Mouse (Mus musculus) stomach, embryonic 16.5 days (tissue): Measurements from ENCODE around the gene Npas3. TPM values are rescaled to one million over a fixed set of nuclear protein-coding genes. Genes with fewer than 3 reads are reported as not detected.

Source experiments
- ATAC-seq: fragments of 200-750 bp; cut with Nextera tagmentation; 2 replicates; pipeline ENCODE4 v1.8.0; 2017; ENCODE audit warnings: moderate number of reproducible peaks, moderate TSS enrichment; ENCODE audit not compliant: insufficient read depth, low FRiP score
- H3K27ac ChIP-seq: fragments of 300-500 bp; sonication (generic); 2 replicates; pipeline ENCODE4 v1.5.1; 2014; ENCODE audit warnings: low read length
- H3K27me3 ChIP-seq: fragments of 300-500 bp; sonication (generic); 2 replicates; pipeline ENCODE4 v1.6.1; 2014; ENCODE audit warnings: low read length, control low read depth, mixed read lengths; ENCODE audit not compliant: control insufficient read depth, insufficient read depth
- H3K36me3 ChIP-seq: fragments of 300-500 bp; sonication (generic); 2 replicates; pipeline ENCODE4 v1.6.1; 2014; ENCODE audit warnings: low read length; ENCODE audit not compliant: control insufficient read depth, insufficient read depth
- H3K4me1 ChIP-seq: fragments of 300-500 bp; sonication (generic); 2 replicates; pipeline ENCODE4 v1.6.1; 2014; ENCODE audit warnings: low read length, control low read depth, mixed read lengths; ENCODE audit not compliant: control insufficient read depth, insufficient read depth
- H3K4me2 ChIP-seq: fragments of 300-500 bp; sonication (generic); 2 replicates; pipeline ENCODE4 v1.6.1; 2014; ENCODE audit warnings: low read depth, low read length, mixed read lengths
- H3K4me3 ChIP-seq: fragments of 300-500 bp; sonication (generic); replicated peaks from 2 replicates; pipeline ENCODE4 v1.5.1; 2014; ENCODE audit warnings: mild to moderate bottlenecking, low read length
- H3K9ac ChIP-seq: fragments of 300-500 bp; sonication (generic); 2 replicates; pipeline ENCODE4 v1.6.1; 2014; ENCODE audit warnings: low read length
- H3K9me3 ChIP-seq: fragments of 300-500 bp; sonication (generic); replicated peaks from 2 replicates; pipeline ENCODE4 v1.6.1; 2016; ENCODE audit warnings: low read length, control low read depth; ENCODE audit not compliant: control insufficient read depth
- WGBS: fragments of 180-500 bp; shearing (Covaris S2); extraction: QIAGEN DNeasy Blood & Tissue Kit; methylation state at CpG from one replicate; pipeline ENCODE4 v1.1.7; 2014; 5-methylcytosine and 5-hydroxymethylcytosine counted together
- polyA plus RNA-seq: library from polyadenylated mRNA; unstranded; fragments of >200 nt; fragmentation: Nextera tagmentation; extraction: Ambion mirVana; gene quantifications from 2 replicates; pipeline ENCODE4 v1.2.1, GENCODE M21; 2015

The Npas3 gene
- polyA plus RNA-seq, 1 experiment from 2014 or later: 1.8 TPM

- WGBS: 70% methylated on average over 5 of the region's 5 CpGs
- ATAC-seq: no peak
- Histone ChIP-seq H3K4me2 (no peak overlapping the region), H3K4me3 (no peak overlapping the region), H3K9ac (no peak overlapping the region), H3K36me3 (no peaks in the 10 kb centered on the region), H3K4me1 (no peaks in the 10 kb centered on the region), H3K27me3 (no peaks in the 10 kb centered on the region), H3K27ac (no peak overlapping the region), H3K9me3 (no peaks in the 10 kb centered on the region)
These were observed 747.2 kb downstream of the Npas3 start for GRCm38 (mm10) chr12:53995710-53996109.

DNA sequence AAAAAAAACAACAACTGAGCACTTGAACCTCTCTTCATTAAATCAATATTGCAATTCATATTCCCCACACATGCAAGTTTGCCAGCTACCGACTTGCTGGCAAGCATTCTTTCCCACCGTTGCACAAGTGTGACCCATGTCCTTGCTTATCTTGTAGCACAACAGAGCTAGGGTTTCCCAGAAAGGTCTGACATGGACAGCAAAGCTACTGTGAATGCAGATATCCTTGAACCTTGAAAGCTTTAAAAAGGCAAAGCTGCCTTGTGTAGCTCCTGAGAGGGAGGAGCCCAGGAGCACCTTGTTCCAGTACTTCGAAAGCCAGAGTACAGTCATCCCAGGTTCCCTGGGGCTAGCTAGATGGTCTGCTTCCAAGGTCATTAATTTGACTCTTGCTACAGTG lies 748.7 kb downstream of the Npas3 start:
- no peak overlapping the region for H3K9ac ChIP-seq
- WGBS: 89% methylated on average over 3 of the region's 3 CpGs

DNA sequence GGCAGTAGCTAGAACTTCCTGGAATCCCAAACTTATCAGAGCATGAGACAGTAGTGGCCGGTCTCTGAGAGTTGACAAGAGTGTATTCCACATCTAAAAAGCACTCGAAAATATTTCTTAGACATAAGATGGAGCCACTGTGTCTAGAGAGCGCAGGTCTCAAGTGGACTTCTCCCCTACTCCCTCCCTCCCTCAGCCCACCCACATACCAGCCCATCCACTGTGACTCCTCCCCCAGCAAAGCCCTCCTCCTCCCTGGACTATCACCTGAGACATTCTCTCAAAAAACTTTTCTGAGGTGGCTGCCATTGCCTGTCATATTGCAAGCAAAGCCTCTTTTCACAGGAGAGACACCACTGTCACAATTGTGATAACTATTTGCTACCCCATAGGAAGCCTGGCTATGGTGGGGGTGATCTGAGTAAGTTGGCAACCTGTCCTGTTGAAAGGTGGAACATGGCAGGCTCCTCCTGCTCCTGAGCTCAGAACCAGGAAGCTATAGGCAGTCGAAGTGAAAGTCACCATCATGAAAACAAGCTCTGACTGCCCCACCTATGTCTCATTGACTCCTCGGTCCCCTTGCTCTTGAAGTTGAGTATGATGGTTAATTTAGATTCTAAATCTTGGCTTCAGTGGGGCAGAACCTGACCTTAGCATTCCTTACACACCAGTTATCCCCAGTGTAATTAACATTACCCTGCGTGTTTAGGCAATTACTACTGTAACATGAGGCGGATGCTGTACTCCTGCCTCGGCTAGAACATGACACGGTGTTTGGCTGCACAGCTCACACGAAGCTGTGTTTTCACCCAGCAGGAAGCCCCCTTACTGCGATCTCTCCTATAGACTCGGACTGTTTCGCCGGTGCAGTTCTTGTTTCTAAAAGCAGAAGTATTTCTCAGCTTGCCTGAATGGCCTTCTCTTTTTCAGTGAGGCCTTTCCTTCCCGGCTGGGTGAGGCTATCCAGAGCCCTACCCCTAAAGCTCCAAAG lies 751.5 kb downstream of the Npas3 start:
- no peaks in the 10 kb centered on the region for H3K27me3 ChIP-seq
- 57% methylated on average over 15 of the region's 15 CpGs for WGBS
- no peak overlapping the region for H3K9ac ChIP-seq
- ATAC-seq: no peak
- no peaks in the 10 kb centered on the region for H3K36me3 ChIP-seq
- no peak overlapping the region for H3K27ac ChIP-seq
- H3K9me3 ChIP-seq: no peaks in the 10 kb centered on the region
- no peak overlapping the region for H3K4me2 ChIP-seq
- no peak overlapping the region for H3K4me3 ChIP-seq
- no peaks in the 10 kb centered on the region for H3K4me1 ChIP-seq

More for the DNA sequence above, 748.7 kb downstream of the Npas3 start:
- ATAC-seq: no peak
- no peaks in the 10 kb centered on the region for H3K27me3 ChIP-seq
- no peak overlapping the region for H3K27ac ChIP-seq
- H3K9me3 ChIP-seq: no peaks in the 10 kb centered on the region
- H3K4me1 ChIP-seq: no peaks in the 10 kb centered on the region
- no peak overlapping the region for H3K4me2 ChIP-seq
- no peaks in the 10 kb centered on the region for H3K36me3 ChIP-seq
- H3K4me3 ChIP-seq: no peak overlapping the region

GRCm38 (mm10) chr12:54002496-54002895 lies 754.0 kb downstream of the Npas3 start:
- Histone ChIP-seq H3K9ac (no peak overlapping the region), H3K4me1 (no peaks in the 10 kb centered on the region), H3K4me2 (no peak overlapping the region), H3K27me3 (no peaks in the 10 kb centered on the region), H3K36me3 (no peaks in the 10 kb centered on the region), H3K4me3 (no peak overlapping the region), H3K9me3 (no peaks in the 10 kb centered on the region), H3K27ac (no peak overlapping the region)
- ATAC-seq: no peak
- 74% methylated on average over 4 of the region's 4 CpGs for WGBS

- 31% methylated on average over 8 of the region's 8 CpGs for WGBS
- H3K4me1 ChIP-seq: no peaks in the 10 kb centered on the region
- H3K36me3 ChIP-seq: no peaks in the 10 kb centered on the region
- no peak overlapping the region for H3K9ac ChIP-seq
- H3K9me3 ChIP-seq: no peaks in the 10 kb centered on the region
- no peak for ATAC-seq
- H3K27ac ChIP-seq: no peak overlapping the region
- H3K4me3 ChIP-seq: no peak overlapping the region
- no peaks in the 10 kb centered on the region for H3K27me3 ChIP-seq
- H3K4me2 ChIP-seq: no peak overlapping the region
These were observed 756.1 kb downstream of the Npas3 start for GRCm38 (mm10) chr12:54004606-54005005.

GRCm38 (mm10) chr12:54005546-54005945 lies 757.1 kb downstream of the Npas3 start:
- H3K27ac ChIP-seq: no peak overlapping the region
- H3K9ac ChIP-seq: no peak overlapping the region
- H3K4me2 ChIP-seq: no peak overlapping the region
- ATAC-seq: no peak
- 63% methylated on average over 4 of the region's 4 CpGs for WGBS
- no peaks in the 10 kb centered on the region for H3K4me1 ChIP-seq
- H3K27me3 ChIP-seq: no peaks in the 10 kb centered on the region
- no peaks in the 10 kb centered on the region for H3K9me3 ChIP-seq
- H3K4me3 ChIP-seq: no peak overlapping the region
- H3K36me3 ChIP-seq: no peaks in the 10 kb centered on the region

DNA sequence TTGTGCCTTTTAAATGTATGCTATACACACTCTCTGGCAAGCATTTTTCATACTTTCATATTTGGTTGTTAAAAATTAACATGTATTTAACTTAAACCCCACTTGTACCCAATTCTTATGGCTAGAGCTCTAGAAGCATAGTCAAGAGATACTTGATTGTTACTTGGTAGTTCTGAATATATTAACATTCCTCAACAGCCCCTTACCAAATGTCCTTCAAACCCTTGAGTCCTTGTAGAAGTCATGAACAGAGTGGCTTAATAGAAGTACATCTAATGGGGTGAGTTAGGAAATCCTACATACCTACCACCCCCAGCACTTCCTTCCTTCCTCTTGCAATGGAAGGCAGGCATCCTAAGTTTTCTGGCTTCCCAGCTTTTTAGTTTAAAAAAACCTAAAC lies 766.8 kb downstream of the Npas3 start:
- Histone ChIP-seq H3K4me1 (no peaks in the 10 kb centered on the region), H3K4me2 (no peak overlapping the region), H3K36me3 (no peaks in the 10 kb centered on the region), H3K9ac (no peak overlapping the region), H3K27ac (no peak overlapping the region), H3K4me3 (no peak overlapping the region), H3K9me3 (no peaks in the 10 kb centered on the region), H3K27me3 (no peaks in the 10 kb centered on the region)
- no peak for ATAC-seq

GRCm38 (mm10) chr12:54017949-54018348 lies 769.5 kb downstream of the Npas3 start:
- H3K9ac ChIP-seq: no peak overlapping the region
- no peaks in the 10 kb centered on the region for H3K9me3 ChIP-seq
- H3K4me1 ChIP-seq: no peaks in the 10 kb centered on the region
- H3K4me2 ChIP-seq: no peak overlapping the region
- no peak overlapping the region for H3K27ac ChIP-seq
- H3K27me3 ChIP-seq: no peaks in the 10 kb centered on the region
- ATAC-seq: no peak
- no peak overlapping the region for H3K4me3 ChIP-seq
- WGBS: 88% methylated on average over 8 of the region's 8 CpGs
- no peaks in the 10 kb centered on the region for H3K36me3 ChIP-seq

DNA sequence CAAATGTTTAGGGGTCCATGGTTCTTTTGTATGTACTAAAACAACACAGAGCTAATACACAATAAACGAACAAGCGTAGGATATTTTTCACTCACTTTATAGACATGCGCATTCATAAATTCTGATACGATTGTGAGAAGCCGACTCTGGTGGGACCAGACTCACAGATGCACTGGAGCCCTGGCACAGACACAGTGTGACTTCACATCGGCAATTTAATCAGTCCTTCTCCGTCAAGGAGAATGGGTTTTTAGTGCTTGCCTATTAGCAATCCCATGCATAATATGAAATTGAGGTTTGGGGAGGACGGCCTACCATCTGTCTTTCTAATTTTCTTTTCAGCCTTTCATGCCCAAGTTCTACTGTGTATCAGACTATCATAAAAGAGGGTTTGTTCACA lies 771.5 kb downstream of the Npas3 start:
- H3K27me3 ChIP-seq: no peaks in the 10 kb centered on the region
- no peaks in the 10 kb centered on the region for H3K36me3 ChIP-seq
- 94% methylated on average over 8 of the region's 8 CpGs for WGBS
- no peaks in the 10 kb centered on the region for H3K4me1 ChIP-seq
- no peak for ATAC-seq
- H3K27ac ChIP-seq: no peak overlapping the region
- no peaks in the 10 kb centered on the region for H3K9me3 ChIP-seq
- H3K9ac ChIP-seq: no peak overlapping the region
- no peak overlapping the region for H3K4me3 ChIP-seq
- H3K4me2 ChIP-seq: no peak overlapping the region
